Mouse (Mus musculus) embryonic facial prominence, embryonic 11.5 days (tissue): ENCODE results near the gene Meis3. TPM values are rescaled to one million over a fixed set of nuclear protein-coding genes. Genes with fewer than 3 reads are reported as not detected.
A peak's percentile ranks its signal among the peaks of the same experiment; 100 is the strongest.

Experiments
- ATAC-seq: fragments of 200-750 bp; cut with Nextera tagmentation; replicated peaks from 2 replicates; pipeline ENCODE4 v1.8.0; 2017; ENCODE audit warnings: low read depth; ENCODE audit not compliant: insufficient number of reproducible peaks, low FRiP score, low TSS enrichment
- DNase-seq: peaks from one replicate; pipeline ENCODE4 v3.0.0-alpha.2; 2015; ENCODE audit warnings: low spot score
- H3K27ac ChIP-seq: fragments of 300-500 bp; sonication (generic); replicated peaks from 2 replicates; pipeline ENCODE4 v1.5.1; 2014; ENCODE audit warnings: mild to moderate bottlenecking, low read depth, low read length, control low read depth
- H3K27me3 ChIP-seq: fragments of 300-500 bp; sonication (generic); 2 replicates; pipeline ENCODE4 v1.6.1; 2014; ENCODE audit warnings: mild to moderate bottlenecking, low read length, moderate library complexity, mixed read lengths; ENCODE audit not compliant: control insufficient read depth, insufficient read depth
- H3K36me3 ChIP-seq: fragments of 300-500 bp; sonication (generic); replicated peaks from 2 replicates; pipeline ENCODE4 v1.6.1; 2014; ENCODE audit warnings: low read depth, mild to moderate bottlenecking, low read length, moderate library complexity, mixed read lengths; ENCODE audit not compliant: control insufficient read depth, insufficient read depth
- H3K4me1 ChIP-seq: fragments of 300-500 bp; sonication (generic); 2 replicates; pipeline ENCODE4 v1.6.1; 2014; ENCODE audit warnings: low read length, mixed read lengths; ENCODE audit not compliant: control insufficient read depth, insufficient read depth
- H3K4me2 ChIP-seq: fragments of 300-500 bp; sonication (generic); 2 replicates; pipeline ENCODE4 v1.6.1; 2014; ENCODE audit warnings: low read depth, mild to moderate bottlenecking, control low read depth, low read length, moderate library complexity
- H3K4me3 ChIP-seq: fragments of 300-500 bp; sonication (generic); 2 replicates; pipeline ENCODE4 v1.5.1; 2014; ENCODE audit warnings: low read depth, low read length, control low read depth
- H3K9ac ChIP-seq: fragments of 300-500 bp; sonication (generic); replicated peaks from 2 replicates; pipeline ENCODE4 v1.6.1; 2014; ENCODE audit warnings: mild to moderate bottlenecking, control low read depth, low read length
- H3K9me3 ChIP-seq: fragments of 300-500 bp; sonication (generic); replicated peaks from 2 replicates; pipeline ENCODE4 v1.6.1; 2016; ENCODE audit warnings: mild to moderate bottlenecking, low read length, inconsistent platforms, mixed read lengths; ENCODE audit not compliant: control insufficient read depth
- WGBS: fragments of 180-500 bp; shearing (Covaris S2); extraction: QIAGEN DNeasy Blood & Tissue Kit; methylation state at CpG from one replicate; pipeline ENCODE4 v1.1.7; 2014; 5-methylcytosine and 5-hydroxymethylcytosine counted together
- polyA plus RNA-seq: library from polyadenylated mRNA; unstranded; fragments of >200 nt; fragmentation: Nextera tagmentation; extraction: Ambion mirVana; gene quantifications from 2 replicates; pipeline ENCODE4 v1.2.1, GENCODE M21; 2014

Meis3 gene
- polyA plus RNA-seq, 1 experiment from 2014 or later = 34.0 TPM

DNA sequence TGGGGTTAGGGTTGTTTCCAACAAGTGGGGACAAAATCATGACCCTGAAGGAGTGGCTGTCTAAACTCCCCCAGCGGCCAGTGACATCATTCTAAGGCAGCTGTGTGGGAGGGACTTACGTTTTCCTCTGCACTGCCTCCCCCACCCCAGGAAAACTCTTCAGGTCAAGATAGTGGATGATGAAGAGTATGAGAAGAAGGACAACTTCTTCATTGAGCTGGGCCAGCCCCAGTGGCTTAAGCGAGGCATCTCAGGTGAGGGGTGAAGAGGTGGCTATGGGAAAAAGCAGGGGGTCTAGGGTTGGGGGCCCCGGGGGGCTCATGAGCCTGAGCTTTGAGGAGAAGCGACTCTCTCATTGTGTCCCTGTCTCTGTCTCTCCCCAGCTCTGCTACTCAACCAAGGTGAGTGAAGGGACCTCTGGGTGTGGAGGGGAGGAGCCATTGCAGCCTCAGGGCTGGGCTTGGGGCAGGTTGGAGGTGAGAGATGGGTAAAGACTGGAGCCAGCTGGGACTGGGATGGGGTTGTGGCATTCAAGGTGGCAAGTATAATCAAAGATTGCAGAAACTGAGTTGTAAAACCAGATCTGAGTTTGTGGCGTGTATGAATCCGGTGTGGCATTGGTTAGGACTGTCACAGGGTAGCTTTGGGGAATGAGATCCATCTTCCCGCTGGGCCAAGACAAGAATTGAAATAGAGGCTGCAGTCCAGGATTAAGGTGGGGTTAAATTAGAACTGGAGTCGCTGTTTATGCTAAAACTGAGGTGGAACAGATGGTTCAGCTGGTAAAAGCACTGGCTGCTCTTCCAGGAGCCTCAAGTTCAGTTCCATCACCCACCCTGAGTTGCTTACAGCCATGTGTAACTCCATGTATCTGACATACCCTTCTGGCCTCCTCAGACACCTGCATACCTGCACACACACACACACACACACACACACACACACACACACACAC, 24.4 kb upstream of the Meis3 start:
- Histone ChIP-seq H3K27me3 (no peaks in the 10 kb centered on the region), H3K36me3 (no peaks in the 10 kb centered on the region), H3K27ac (no peak overlapping the region), H3K4me1 (no peaks in the 10 kb centered on the region), H3K4me3 (no peak overlapping the region), H3K9me3 (no peaks in the 10 kb centered on the region), H3K9ac (no peak overlapping the region), H3K4me2 (no peak overlapping the region)
- 67% methylated on average over 9 of the region's 9 CpGs for WGBS
- DNase-seq = no peak
- ATAC-seq = no peak

GRCm38 (mm10) chr7:16153522-16153921, 21.4 kb upstream of the Meis3 start:
- no peak overlapping the region for H3K4me3 ChIP-seq
- no peak overlapping the region for H3K4me2 ChIP-seq
- H3K9me3 ChIP-seq = no peaks in the 10 kb centered on the region
- peaks cover 5% of the 10 kb centered on the region for H3K27me3 ChIP-seq
- no peak overlapping the region for H3K9ac ChIP-seq
- peak; percentile 74 for DNase-seq
- no peaks in the 10 kb centered on the region for H3K36me3 ChIP-seq
- WGBS = 15% methylated on average over 10 of the region's 10 CpGs
- ATAC-seq = peak; percentile 76; the same call in 1 of the 2 replicates
- H3K27ac ChIP-seq = no peak overlapping the region
- H3K4me1 ChIP-seq = no peaks in the 10 kb centered on the region

- 75% methylated on average over 9 of the region's 9 CpGs for WGBS
- no peak overlapping the region for H3K27ac ChIP-seq
- H3K36me3 ChIP-seq = no peaks in the 10 kb centered on the region
- no peak overlapping the region for H3K4me2 ChIP-seq
- peaks cover 18% of the 10 kb centered on the region for H3K27me3 ChIP-seq
- peaks cover 2% of the 10 kb centered on the region; the same call in 1 of the 2 replicates for H3K4me1 ChIP-seq
- H3K9me3 ChIP-seq = no peaks in the 10 kb centered on the region
- ATAC-seq (no peak), DNase-seq (no peak)
- H3K9ac ChIP-seq = no peak overlapping the region
- H3K4me3 ChIP-seq = no peak overlapping the region
These were observed 19.6 kb upstream of the Meis3 start for GRCm38 (mm10) chr7:16155132-16155872.

DNA sequence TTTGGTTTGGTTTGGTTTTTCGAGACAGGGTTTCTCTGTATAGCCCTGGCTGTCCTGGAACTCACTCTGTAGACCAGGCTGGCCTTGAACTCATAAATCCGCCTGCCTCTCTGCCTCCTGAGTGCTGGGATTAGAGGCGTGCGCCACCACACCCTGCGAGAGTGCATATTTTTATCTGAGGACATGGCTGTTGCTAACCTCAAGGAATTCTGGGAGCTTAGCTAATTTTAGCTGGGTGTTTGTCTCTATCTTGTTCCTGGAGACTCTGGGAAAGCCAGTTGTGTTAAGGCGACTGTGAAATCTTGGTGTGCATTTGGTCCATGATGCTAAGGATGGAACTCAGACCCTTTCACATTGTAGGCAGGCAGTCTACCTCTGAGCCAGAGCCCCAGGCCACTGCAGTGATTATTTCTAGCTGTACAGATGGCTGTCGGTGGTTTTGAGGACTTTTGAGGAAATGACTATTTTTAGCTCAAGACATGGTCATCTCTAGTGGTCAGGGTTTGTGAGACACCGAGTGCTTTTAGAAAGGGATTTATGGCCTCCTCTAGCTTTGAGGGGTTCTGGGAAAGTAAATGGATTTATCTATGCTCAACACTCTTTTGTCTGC, 18.7 kb upstream of the Meis3 start:
- Histone ChIP-seq H3K27me3 (peaks cover 18% of the 10 kb centered on the region), H3K27ac (no peak overlapping the region), H3K4me2 (no peak overlapping the region), H3K36me3 (no peaks in the 10 kb centered on the region), H3K4me1 (peaks cover 2% of the 10 kb centered on the region; the same call in 1 of the 2 replicates), H3K9me3 (no peaks in the 10 kb centered on the region), H3K4me3 (no peak overlapping the region), H3K9ac (no peak overlapping the region)
- no peak for ATAC-seq
- no peak for DNase-seq
- 85% methylated on average over 8 of the region's 8 CpGs for WGBS

DNA sequence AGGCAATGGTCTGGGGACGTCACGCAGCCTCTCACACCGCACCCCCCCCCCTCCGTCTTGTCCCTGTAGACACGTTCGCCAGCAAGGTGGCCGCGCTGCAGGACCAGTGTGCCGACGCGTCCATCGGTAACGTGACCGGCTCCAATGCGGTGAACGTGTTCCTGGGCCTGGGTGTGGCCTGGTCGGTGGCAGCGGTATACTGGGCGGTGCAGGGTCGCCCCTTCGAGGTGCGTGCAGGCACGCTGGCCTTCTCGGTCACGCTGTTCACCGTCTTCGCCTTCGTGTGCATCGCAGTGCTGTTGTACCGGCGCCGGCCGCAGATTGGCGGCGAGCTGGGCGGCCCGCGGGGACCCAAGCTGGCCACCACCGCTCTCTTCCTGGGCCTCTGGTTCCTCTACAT, 16.2 kb upstream of the Meis3 start:
- H3K9ac ChIP-seq = no peak overlapping the region
- peaks cover 18% of the 10 kb centered on the region for H3K27me3 ChIP-seq

DNA sequence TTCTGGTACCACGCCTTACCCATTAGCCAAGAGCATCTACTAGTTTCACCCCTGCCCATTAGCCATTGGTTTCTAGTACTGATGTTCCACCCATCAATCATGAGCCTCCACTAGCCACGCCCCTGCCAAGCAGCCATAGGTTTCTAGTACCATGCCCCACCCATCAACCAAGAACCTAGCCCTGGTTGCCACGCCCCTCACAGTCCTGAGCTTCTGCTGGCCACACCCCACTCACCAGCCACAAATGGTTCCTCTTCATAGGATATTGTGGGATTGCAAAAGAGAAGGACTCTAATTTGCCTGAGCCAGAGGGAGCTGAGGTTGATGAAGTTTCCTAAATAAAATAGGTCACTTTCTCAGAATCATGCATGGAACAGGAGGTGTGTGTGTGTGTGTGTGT, 14.2 kb upstream of the Meis3 start:
- no peak overlapping the region for H3K27ac ChIP-seq
- H3K27me3 ChIP-seq = peaks cover 18% of the 10 kb centered on the region
- no peak overlapping the region for H3K4me3 ChIP-seq
- H3K36me3 ChIP-seq = no peaks in the 10 kb centered on the region
- no peak overlapping the region for H3K4me2 ChIP-seq
- ATAC-seq (no peak), DNase-seq (no peak)
- H3K9ac ChIP-seq = no peak overlapping the region
- H3K9me3 ChIP-seq = no peaks in the 10 kb centered on the region
- H3K4me1 ChIP-seq = peaks cover 2% of the 10 kb centered on the region; the same call in 1 of the 2 replicates
- 75% methylated on average over 3 of the region's 3 CpGs for WGBS

More for the DNA sequence above, 16.2 kb upstream of the Meis3 start:
- ATAC-seq (no peak), DNase-seq (no peak)
- WGBS = 6% methylated on average over 39 of the region's 39 CpGs
- Histone ChIP-seq H3K4me2 (peak overlapping the region; percentile 21; the same call in 1 of the 2 replicates), H3K36me3 (no peaks in the 10 kb centered on the region), H3K27ac (no peak overlapping the region), H3K4me3 (no peak overlapping the region), H3K4me1 (peaks cover 2% of the 10 kb centered on the region; the same call in 1 of the 2 replicates), H3K9me3 (no peaks in the 10 kb centered on the region)

DNA sequence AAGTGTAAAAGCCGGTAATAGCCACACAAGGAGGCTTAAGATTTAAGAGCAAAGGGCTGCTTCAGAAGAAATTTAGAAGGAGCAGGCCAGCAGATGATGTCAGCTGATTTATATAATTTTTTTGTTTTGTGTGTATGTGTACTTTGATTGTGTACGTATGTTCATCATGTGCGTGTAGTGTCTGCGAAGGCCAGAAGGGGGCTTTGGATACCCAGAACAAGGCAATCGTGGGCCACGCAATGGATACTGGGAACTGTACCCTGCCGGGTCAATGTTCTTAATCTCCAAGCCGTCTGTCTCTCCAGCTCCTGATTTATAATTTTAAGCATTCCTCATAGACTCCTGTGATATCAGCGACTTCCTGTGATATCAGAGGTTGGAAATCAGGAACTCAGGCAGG, 13.6 kb upstream of the Meis3 start:
- peaks cover 18% of the 10 kb centered on the region for H3K27me3 ChIP-seq
- H3K27ac ChIP-seq = no peak overlapping the region
- H3K4me2 ChIP-seq = no peak overlapping the region; the same call in 1 of the 2 replicates
- ATAC-seq (no peak), DNase-seq (no peak)
- peaks cover 2% of the 10 kb centered on the region; the same call in 1 of the 2 replicates for H3K4me1 ChIP-seq
- H3K9ac ChIP-seq = no peak overlapping the region
- H3K36me3 ChIP-seq = no peaks in the 10 kb centered on the region
- H3K4me3 ChIP-seq = no peak overlapping the region
- no peaks in the 10 kb centered on the region for H3K9me3 ChIP-seq
- 89% methylated on average over 9 of the region's 9 CpGs for WGBS
